Mouse (Mus musculus): ENCODE measurements around the gene Fbxl8. TPM values are rescaled to one million over a fixed set of nuclear protein-coding genes. Genes with fewer than 3 reads are reported as not detected.
"Not testable (repeated sequence)": the region's sequence is repeated elsewhere in the genome, so short reads cannot be mapped to it uniquely, and the experiment has no call there.

Fbxl8 gene
- total RNA-seq, 4 experiments from 2014 or later: 0.36 to 1.3 (median 0.94) TPM

- DNase-seq (ENCODE audit: low spot score in 2 of 2): no peak
Observed at GRCm38 (mm10) chr8:105281821-105282220, 17.4 kb downstream of the Fbxl8 start.

- no peak for DNase-seq (ENCODE audit: low spot score in 2 of 2)
Observed at GRCm38 (mm10) chr8:105282239-105282638, 17.8 kb downstream of the Fbxl8 start.

GRCm38 (mm10) chr8:105283074-105283473, 18.6 kb downstream of the Fbxl8 start:
- DNase-seq (ENCODE audit: low spot score in 2 of 2): no peak

- DNase-seq (ENCODE audit: low spot score in 2 of 2): no peak
Observed at GRCm38 (mm10) chr8:105285514-105285913, 21.1 kb downstream of the Fbxl8 start.

- DNase-seq (ENCODE audit: low spot score in 2 of 2): no peak
Observed at GRCm38 (mm10) chr8:105286907-105287306, 22.5 kb downstream of the Fbxl8 start.

GRCm38 (mm10) chr8:105288231-105288630, 23.8 kb downstream of the Fbxl8 start:
- DNase-seq (ENCODE audit: low spot score in 2 of 2): no peak

- peak; percentile 88 to 89 for DNase-seq (ENCODE audit: low spot score in 2 of 2)
Observed at GRCm38 (mm10) chr8:105288958-105289732, 24.7 kb downstream of the Fbxl8 start.

GRCm38 (mm10) chr8:105289805-105290460, 25.5 kb downstream of the Fbxl8 start, which contains the start of gene 4931428F04Rik:
TSS of gene 4931428F04Rik (minus strand) at chr8:105289864.
- no peak for DNase-seq (ENCODE audit: low spot score in 2 of 2)

GRCm38 (mm10) chr8:105290554-105291314, 26.3 kb downstream of the Fbxl8 start:
- DNase-seq (ENCODE audit: low spot score in 2 of 2): peak; percentile 81 to 82

GRCm38 (mm10) chr8:105291364-105291763, 26.9 kb downstream of the Fbxl8 start:
- DNase-seq (ENCODE audit: low spot score in 2 of 2): not testable (repeated sequence)

- DNase-seq (ENCODE audit: low spot score in 2 of 2): not testable (repeated sequence)
Observed at GRCm38 (mm10) chr8:105291802-105292201, 27.4 kb downstream of the Fbxl8 start.

- DNase-seq (ENCODE audit: low spot score in 2 of 2): no peak
Observed at GRCm38 (mm10) chr8:105292471-105292870, 28.0 kb downstream of the Fbxl8 start.

- DNase-seq (ENCODE audit: low spot score in 2 of 2): no peak
Observed at GRCm38 (mm10) chr8:105293405-105293804, 29.0 kb downstream of the Fbxl8 start.

- DNase-seq (ENCODE audit: low spot score in 2 of 2): no peak
Observed at GRCm38 (mm10) chr8:105294776-105295175, 30.3 kb downstream of the Fbxl8 start.

GRCm38 (mm10) chr8:105295256-105295655, 30.8 kb downstream of the Fbxl8 start:
- DNase-seq (ENCODE audit: low spot score in 2 of 2): no peak

- DNase-seq (ENCODE audit: low spot score in 2 of 2): no peak
Observed at GRCm38 (mm10) chr8:105295895-105296573, 31.6 kb downstream of the Fbxl8 start, which contains the start of gene Exoc3l. TSS of gene Exoc3l (minus strand) at chr8:105296101.

GRCm38 (mm10) chr8:105297511-105298192, 33.2 kb downstream of the Fbxl8 start, which contains the start of gene E2f4:
TSS of gene E2f4 (plus strand) at chr8:105297663.
- DNase-seq (ENCODE audit: low spot score in 2 of 2): peak; percentile 82 to 89

GRCm38 (mm10) chr8:105298351-105299252, 34.2 kb downstream of the Fbxl8 start:
- no peak for DNase-seq (ENCODE audit: low spot score in 2 of 2)

GRCm38 (mm10) chr8:105299962-105300361, 35.5 kb downstream of the Fbxl8 start:
- DNase-seq (ENCODE audit: low spot score in 2 of 2): no peak
